Mouse (Mus musculus) Muller cell, postnatal 12 days (primary cell): ENCODE measurements around the gene Hist1h2ae.
A peak's percentile ranks its signal among the peaks of the same experiment; 100 is the strongest.
"Not testable (repeated sequence)": the region's sequence is repeated elsewhere in the genome, so short reads cannot be mapped to it uniquely, and the experiment has no call there.

Experiments used
- DNase-seq: peaks from one replicate; pipeline ENCODE4 v3.0.0-alpha.2; 2015; ENCODE audit errors: inconsistent ontology term

Gene Hist1h2ae

DNA sequence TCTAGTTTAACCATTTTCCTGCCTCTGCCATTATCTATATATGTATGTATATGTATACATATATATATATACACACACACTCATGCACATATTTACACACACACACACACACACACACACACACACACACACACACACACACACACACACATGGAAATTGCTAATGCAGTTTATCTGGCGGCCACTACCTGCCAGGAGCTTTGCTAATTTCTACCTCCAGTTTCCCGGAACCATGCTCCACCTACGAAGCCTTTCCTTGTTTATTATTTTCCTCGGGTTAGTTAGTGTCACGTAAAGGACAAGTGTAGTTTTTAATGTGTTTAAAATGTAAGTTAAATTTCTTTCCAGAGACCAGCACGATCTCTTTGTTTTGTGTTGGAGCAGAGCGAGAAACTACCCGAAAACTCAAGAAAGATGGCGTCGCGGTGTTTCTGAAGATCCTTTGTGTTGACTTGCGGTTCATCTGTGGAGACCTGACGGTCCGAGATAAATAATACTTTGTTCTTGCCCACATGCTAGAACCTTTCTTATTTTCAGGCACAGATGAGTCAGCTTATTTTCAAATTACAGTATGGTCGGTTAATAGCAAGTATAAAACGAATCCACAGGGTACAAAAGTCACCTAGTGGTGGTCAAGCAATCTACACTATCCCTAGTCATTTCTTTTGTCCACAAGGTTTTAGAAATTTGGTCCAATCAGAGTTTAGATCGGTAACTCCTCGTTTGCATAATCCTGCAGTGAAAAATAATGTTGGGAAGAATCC lies 8.1 kb downstream of the Hist1h2ae start:
- DNase-seq = peak; percentile 85

DNA sequence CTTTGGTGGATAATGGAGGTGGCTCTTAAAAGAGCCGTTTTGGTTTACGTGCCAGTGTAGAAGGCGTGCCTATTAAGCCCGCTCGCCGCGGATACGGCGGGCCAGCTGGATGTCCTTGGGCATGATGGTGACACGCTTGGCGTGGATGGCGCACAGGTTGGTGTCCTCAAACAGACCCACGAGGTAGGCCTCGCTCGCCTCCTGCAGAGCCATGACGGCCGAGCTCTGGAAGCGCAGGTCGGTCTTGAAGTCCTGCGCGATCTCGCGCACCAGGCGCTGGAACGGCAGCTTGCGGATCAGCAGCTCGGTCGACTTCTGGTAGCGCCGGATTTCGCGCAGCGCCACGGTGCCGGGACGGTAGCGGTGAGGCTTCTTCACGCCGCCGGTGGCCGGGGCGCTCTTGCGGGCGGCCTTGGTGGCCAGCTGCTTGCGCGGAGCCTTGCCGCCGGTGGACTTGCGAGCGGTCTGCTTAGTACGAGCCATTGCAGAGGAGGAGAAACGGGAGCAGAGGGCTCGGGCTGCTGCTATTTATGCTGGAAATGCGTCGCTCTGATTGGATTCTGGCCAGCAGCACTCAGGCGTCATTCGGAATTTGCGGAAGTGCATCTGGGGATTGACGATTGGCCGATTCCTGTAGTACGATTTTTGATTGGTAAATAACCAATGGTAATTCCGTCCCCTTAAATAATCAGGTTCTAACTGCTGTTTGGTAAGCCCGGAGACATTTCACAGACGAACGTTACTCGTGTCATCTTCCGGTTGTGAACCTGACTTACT lies 8.9 kb downstream of the Hist1h2ae start, which contains the start of gene Hist1h3e:
Gene Hist1h3e, minus strand, starts transcription at position 487 of the 777 bp plus-strand sequence.
- peak; percentile 95 for DNase-seq

DNA sequence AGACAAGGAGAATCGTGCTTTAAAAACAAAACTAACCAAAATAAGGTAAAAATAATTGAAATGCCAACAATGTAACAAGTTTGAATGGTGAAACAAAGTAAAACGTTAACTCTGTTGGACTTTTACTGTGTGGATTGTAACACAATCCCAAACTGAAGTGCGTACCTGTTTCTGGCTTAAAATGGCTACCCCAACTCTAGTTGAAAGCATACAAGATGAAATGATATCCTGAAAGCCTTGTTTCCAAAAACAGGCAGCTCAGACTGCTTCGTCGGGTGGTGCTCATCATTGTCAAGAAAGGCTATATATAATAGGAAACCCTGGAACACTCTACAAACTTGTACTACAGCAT lies 9.5 kb downstream of the Hist1h2ae start:
- not testable (repeated sequence) for DNase-seq

DNA sequence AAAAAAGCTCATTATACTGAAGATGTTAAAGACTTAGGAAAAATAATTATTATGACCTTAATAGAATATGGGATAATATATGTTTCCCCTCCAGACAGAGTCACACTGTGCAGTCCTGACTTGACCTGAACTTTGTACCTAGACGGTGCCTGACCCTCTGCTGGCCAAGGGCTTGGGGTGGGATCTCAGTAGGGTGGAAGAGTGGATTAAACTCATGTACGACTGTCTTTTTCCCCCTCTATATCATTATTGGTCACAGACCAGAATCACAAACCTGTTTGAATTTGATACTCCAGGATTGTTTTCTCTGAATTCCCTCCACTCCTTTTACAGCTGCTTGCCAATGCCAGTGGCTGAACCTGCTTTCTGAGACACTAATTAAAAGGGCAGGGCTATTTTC lies 10.3 kb downstream of the Hist1h2ae start:
- not testable (repeated sequence) for DNase-seq

DNA sequence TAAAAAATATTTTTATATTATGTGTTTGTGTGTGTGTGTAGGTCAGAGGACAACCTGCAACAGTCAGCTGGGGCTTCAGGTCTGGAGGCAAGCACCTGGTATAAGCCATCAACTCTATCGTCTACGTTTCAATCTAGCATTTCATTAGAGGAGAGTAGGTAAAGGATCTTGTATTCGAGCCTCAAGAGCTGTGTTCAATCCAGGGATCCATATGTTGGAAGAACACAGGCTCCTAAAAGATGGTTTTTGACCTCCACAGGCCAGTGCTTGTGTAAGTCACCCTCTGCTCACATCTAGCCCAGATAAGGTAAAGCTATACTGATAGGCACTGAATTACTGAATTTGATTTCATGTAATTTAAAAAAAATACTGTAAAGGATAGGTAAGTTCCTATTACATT lies 14.1 kb downstream of the Hist1h2ae start:
- no peak for DNase-seq

DNA sequence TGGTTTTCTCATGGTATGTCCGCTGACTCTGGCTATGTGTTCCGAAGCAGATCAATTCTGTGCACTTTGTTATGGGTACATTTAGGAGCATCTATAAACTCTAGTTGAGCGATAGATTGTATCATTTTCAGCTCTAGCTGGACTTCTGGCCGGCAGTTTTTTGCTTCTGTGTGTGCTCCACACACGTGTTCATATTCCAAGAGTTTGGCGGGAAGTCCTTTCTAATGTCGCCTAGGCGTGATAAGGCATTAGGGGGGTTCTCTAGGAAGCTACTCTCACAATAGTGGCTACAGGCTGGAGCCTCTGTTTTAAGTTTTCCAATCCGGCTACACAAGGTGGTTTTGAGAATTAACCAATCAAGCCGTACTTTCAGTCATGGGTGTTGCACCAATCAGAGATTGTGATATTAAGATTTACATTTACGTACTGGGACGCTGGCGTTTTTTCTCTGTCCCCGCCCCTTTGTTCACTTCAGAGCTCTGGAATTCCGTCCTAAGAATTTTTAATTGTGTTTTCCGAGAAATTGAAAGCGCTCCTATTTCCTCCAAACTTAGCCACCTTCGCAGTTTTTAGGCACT lies 15.1 kb downstream of the Hist1h2ae start:
- DNase-seq = peak; percentile 86

DNA sequence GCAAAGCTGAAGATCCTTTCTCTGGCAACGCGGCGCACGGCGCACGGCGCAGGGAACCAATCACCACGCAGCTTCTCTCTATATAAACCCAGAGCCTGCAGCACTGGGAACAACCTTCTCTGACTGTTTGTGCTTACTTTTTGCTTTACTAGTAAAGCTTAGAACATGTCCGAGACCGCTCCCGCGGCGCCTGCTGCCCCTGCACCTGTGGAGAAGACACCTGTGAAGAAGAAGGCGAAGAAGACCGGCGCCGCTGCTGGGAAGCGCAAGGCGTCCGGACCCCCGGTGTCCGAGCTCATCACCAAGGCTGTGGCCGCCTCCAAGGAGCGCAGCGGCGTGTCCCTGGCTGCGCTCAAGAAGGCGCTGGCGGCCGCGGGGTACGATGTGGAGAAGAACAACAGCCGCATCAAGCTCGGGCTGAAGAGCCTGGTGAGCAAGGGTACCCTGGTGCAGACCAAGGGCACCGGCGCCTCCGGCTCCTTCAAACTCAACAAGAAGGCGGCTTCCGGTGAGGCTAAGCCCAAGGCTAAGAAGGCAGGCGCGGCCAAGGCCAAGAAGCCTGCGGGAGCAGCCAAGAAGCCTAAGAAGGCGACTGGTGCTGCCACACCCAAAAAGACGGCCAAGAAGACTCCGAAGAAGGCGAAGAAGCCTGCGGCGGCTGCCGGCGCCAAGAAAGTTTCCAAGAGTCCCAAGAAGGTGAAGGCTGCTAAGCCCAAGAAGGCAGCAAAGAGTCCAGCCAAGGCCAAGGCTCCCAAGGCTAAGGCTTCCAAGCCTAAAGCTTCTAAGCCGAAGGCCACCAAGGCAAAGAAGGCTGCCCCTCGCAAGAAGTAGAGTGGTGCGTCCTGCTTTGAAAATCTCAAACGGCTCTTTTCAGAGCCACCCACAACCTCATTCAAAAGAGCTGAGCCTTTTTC lies 15.8 kb downstream of the Hist1h2ae start:
- DNase-seq = peak; percentile 78

DNA sequence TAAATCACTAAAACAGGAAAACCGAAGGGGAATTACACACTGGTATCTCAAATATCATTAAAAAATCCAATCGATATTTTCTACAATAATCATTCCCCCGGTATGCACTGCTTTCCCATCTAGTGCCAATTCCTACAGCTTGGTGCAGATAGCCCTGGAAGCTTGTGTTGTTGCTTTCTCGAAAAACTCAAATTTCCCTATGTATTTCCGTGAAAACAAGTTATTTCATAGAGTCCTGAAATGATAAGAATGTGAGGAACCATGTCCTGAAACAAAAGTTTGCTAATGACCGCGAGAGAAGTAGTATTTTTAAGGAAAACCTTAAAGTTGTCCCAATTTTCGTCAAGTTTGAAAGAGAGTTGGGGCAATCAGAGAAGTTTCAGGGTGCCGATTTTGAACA lies 16.6 kb downstream of the Hist1h2ae start:
- DNase-seq = no peak

DNA sequence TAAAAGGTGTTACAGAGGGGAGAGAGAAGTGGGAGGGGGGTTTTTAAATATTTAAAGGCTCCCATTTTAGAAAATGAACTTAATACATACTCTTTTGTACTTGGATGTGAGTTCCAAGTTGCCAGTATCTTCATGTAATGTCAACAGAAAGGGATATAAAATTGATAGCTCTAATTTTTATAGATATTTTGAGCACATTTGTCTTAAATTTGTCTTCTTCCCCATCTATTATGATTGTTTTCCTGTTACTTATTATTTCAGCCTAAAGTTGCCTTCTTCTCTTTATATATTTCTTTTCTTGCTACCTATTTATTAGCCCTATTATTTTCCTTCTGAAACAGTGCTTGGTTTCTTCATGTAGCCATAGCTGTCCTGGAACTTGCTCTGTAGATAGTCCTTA lies 18.1 kb downstream of the Hist1h2ae start, which contains the start of gene Hist1h1d:
Gene Hist1h1d, plus strand, starts transcription at position 301 of the 400 bp plus-strand sequence.
- DNase-seq = no peak

DNA sequence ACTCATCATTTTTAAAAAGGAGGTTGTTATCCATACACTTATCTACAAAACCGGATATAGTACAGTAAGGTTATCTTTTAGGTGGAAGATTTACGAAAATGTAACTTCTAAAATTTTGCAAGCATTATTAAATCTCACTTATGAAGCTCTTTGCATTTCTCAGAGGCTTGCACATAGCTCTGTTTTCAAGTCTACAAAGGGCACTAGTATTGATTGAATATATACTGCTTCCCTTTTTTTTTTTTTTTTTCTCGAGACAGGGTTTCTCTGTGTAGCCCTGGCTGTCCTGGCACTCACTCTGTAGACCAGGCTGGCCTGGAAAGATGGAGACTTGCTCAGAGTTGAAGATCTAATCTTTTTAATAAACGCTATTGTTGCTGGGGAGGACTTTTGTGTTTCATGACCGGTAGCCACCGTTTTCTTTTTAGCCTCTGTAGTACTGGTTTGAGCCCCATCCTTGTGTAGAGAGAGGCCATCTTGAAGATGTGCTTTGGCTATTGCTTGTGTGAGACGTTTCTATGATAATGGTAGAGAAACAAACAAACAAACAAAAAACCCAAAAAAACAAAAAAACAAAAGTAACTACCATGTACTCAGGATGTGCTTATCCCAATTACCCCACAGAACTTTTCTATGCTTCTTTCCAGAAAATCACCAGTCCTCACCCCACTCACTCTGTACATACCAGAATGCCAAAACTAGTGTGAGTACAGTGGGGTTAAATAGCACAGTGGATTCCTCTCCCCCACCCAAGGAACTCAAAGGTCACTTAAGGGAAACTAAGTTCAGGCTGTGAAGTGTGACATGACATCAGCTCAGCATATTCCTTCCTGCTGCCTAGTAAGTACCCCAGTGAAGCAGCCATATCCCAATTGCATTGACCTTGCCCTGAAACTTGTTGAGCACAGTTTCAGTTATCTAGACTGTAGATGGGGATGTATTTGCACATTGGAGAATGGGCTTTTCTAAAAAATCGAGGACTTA lies 18.8 kb downstream of the Hist1h2ae start:
- DNase-seq = no peak

DNA sequence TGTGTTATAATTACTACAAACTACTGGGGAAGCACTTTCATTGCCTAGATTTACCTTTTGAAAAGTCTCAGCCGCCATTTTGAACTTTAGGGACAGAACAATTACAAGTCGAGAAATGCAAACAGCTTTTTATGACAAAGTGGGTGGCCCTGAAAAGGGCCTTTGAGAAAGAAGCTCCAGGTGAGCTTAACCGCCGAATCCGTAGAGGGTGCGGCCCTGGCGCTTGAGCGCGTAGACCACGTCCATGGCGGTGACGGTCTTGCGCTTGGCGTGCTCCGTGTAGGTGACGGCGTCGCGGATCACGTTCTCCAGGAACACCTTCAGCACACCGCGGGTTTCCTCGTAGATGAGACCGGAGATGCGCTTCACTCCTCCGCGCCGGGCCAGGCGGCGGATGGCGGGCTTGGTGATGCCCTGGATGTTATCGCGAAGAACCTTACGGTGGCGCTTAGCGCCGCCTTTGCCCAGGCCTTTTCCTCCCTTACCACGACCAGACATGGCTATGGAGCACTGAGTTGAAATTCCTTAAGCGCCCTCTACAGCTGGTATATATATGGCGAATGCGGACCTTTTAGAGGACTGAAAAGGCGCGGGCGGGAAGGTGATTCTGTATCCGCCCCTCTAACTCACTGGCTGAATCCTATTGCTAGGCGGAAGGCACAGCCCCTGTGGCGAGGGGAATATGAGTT lies 19.7 kb downstream of the Hist1h2ae start, which contains the start of gene Hist1h4f:
Gene Hist1h4f, minus strand, starts transcription at position 503 of the 689 bp plus-strand sequence.
- peak; percentile 89 for DNase-seq

DNA sequence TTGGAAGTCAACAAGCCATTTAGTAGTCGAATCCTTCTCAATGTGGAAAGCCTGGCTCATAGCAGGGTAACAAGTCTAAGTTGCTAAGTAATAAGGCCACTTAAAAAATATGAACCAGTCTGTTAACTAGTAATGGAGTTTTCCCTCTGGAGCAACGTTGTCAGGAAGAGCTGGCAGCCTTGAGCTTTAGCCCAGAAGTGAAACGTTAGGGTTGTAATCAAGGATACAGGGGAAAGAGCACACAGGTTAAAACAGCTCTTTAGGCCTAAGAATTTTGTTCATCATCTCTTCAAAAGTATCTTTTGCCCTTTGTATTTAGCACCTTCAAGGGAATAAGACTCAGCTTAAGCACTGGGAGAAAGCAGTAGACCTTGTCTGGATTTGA lies 20.3 kb downstream of the Hist1h2ae start:
- DNase-seq = no peak

DNA sequence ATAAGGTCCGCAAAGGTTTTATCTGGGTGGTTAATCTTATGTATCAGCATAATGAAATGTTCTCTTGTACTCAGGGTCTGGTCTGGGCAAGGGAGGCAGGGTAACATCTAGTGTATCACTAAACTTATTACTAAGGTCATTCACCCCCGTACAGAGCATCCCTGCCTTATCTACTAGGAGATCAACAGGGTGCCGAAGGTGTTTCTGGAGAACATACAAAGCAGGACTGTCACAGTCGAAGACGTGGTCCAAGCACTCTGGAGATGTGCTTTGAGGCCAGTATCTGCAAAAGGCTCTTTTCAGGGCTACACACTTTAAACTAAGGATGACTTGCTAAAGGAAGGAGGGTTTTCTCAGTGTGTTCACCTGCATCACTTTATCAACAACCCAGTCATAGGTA lies 24.3 kb downstream of the Hist1h2ae start:
- no peak for DNase-seq

DNA sequence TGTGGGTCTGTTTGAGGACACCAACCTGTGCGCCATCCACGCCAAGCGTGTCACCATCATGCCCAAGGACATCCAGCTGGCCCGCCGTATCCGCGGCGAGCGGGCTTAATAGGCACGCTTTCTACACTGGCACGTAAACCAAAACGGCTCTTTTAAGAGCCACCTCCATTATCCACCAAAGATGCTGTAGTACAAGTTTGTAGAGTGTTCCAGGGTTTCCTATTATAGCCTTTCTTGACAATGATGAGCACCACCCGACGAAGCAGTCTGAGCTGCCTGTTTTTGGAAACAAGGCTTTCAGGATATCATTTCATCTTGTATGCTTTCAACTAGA lies 26.3 kb downstream of the Hist1h2ae start:
- not testable (repeated sequence) for DNase-seq

DNA sequence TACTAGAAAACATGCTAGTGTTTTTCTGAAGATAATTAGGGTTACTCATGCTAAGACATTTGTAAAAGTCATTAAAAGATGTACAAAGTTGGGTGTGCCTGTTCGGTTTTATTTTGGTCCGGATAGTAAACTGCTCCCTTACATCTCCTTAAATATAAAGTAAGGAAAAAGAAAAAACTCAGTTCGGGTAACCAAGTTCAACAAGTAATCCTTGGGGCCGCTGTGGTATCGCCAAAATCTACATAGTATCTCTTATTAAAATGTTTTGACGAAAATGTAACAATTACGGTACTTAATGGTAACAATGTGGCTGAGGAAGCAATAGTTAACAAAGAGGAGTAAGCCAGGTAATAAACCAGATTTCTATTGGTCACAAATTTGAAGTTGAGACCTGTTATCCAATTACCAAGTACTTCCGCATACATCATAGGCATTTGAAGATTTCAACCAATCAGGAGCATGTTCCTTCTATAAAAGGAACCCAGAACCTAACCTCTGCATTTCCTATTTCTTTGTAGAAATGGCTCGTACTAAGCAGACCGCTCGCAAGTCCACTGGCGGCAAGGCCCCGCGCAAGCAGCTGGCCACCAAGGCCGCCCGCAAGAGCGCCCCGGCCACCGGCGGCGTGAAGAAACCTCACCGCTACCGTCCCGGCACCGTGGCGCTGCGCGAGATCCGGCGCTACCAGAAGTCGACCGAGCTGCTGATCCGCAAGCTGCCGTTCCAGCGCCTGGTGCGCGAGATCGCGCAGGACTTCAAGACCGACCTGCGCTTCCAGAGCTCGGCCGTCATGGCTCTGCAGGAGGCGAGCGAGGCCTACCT lies 26.8 kb downstream of the Hist1h2ae start, which contains the start of gene Hist1h3f:
Gene Hist1h3f, plus strand, starts transcription at position 88 of the 822 bp plus-strand sequence.
- DNase-seq = peak; percentile 95

DNA sequence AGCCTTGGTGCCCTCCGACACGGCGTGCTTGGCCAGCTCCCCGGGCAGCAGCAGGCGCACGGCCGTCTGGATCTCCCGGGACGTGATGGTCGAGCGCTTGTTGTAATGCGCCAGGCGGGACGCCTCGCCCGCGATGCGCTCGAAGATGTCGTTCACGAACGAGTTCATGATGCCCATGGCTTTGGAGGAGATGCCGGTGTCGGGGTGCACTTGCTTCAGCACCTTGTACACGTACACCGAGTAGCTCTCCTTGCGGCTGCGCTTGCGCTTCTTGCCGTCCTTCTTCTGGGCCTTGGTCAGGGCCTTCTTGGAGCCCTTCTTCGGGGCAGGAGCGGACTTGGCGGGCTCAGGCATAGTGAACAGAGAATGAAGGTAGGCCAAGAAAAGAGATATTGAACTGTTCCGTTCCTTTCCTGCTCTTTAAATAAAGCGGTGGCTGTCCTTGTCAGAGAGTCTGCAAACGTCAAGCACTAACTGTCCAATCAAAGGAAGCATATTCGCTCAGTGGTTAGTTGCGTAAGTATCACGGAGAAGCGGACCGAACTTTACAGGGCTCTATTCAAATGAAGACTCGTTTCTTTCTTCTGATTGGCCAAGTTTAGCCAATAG lies 27.9 kb downstream of the Hist1h2ae start, which contains the start of gene Hist1h2bh:
Gene Hist1h2bh, minus strand, starts transcription at position 394 of the 609 bp plus-strand sequence.
- DNase-seq = peak; percentile 94

DNA sequence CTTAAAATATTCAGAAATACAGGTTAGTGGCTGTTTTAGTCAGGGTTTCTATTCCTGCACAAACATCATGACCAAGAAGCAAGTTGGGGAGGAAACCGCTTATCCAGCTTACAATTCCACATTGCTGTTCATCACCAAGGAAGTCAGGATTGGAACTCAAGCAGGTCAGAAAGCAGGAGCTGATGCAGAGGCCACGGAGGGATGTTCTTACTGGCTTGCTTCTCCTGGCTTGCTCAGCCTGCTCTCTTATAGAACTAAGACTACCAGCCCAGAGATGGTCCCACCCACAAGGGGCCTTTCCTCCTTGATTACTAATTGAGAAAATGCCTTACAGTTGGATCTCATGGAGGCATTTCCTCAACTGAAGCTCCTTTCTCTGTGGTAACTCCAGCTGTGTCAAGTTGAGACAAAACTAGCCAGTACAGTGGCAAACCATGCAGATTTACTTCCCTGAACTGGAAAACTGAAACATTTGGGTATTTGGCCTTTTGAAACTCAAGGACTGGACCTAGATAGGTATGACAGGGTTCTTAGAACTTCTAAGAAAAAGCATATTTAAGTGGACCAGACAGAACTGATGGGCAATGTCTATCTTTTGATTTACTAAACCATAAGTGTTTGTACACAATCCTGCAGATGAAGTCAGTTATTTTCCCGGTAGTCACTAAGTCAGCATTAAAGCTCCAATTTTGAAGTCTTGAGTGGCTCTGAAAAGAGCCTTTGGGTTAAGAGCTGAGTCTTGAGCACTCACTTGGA lies 28.6 kb downstream of the Hist1h2ae start:
- DNase-seq = not testable (repeated sequence)
